ENCODE assay signal across 9 mouse cellular contexts in the genomic region with DNA sequence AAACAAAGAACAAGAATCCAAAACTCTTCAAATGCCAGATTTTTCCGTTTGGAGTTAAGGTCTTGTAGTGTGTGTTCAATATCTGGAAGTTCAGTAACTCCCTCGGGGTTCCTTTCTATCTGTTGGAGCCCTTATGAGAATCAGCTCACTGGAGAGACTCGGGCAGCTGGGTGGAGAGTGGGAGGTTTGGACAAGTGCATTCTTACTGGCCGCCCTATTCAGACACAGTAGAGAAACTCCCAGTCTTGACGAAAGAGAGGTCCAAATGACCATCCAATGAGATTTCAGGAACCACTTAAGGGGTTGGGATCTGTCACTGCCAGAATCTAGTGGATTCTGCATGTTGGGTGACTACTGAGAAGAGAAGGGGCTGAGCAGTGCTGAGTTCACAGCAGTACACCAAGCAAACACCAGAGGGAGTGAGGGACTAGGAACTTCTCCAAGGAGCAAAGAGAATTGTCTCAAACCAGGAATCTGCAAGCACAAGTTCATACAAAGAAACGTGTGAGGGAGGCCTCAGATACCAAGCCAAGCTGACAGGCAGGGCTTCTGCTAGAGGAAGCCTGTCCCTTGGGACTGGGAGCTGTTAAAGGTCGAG.
DNase-seq lines count a peak whose midpoint lies in the region; ATAC-seq and TF ChIP-seq lines count a peak whose summit lies in the region.
"Had no signal": no experiment of that assay in that cellular context is flagged by ENCODE, and none has a peak within 500 bp of the region (broad histone marks: within the 10 kb centered on the region; RNA-seq: fewer than 3 reads in every experiment).

No protein-coding gene starts in this region.

- 48% methylated on average over 7 of the region's 7 CpGs for WGBS in midbrain, embryonic 15.5 days
- 45% methylated on average over 7 of the region's 7 CpGs for WGBS in thymus, adult 2 months

- H3K4me2 ChIP-seq in midbrain, embryonic 15.5 days, result no peak overlapping the region
- H3K4me2 ChIP-seq: liver, embryonic 15.5 days had no signal

- no peak overlapping the region for H3K27ac ChIP-seq in midbrain, embryonic 15.5 days
- H3K27ac ChIP-seq in thymus, adult 2 months (ENCODE audit: control insufficient read depth, insufficient read depth, low read length), result no peak overlapping the region
- H3K27ac ChIP-seq: liver, embryonic 15.5 days had no signal

- ATAC-seq in midbrain, embryonic 15.5 days (replicated peaks), result peak; percentile 72
- no peak for ATAC-seq in CD4-positive, CD25-positive, alpha-beta regulatory T cell, adult 4 months

- H3K9me3 ChIP-seq in midbrain, embryonic 15.5 days, result no peaks in the 10 kb centered on the region
- H3K9me3 ChIP-seq: liver, embryonic 15.5 days had no signal

- TF ChIP-seq POLR2A in thymus, adult 2 months (IDR thresholded peaks at IDR 0.05; ENCODE audit: control insufficient read depth, extremely low read depth, insufficient read depth, low read length, poor library complexity), result no peak

- no peak overlapping the region for H3K4me3 ChIP-seq in midbrain, embryonic 15.5 days
- no peak overlapping the region for H3K4me3 ChIP-seq in thymus, adult 2 months (ENCODE audit: control insufficient read depth, insufficient read depth, low read length)
- H3K4me3 ChIP-seq: liver, embryonic 15.5 days had no signal

- H3K27me3 ChIP-seq in midbrain, embryonic 15.5 days (replicated peaks), result no peaks in the 10 kb centered on the region
- H3K27me3 ChIP-seq in thymus, adult 2 months (ENCODE audit: control insufficient read depth, insufficient read depth, low read length), result no peaks in the 10 kb centered on the region
- H3K27me3 ChIP-seq: liver, embryonic 15.5 days had no signal

- no peaks in the 10 kb centered on the region for H3K36me3 ChIP-seq in midbrain, embryonic 15.5 days (replicated peaks)
- no peaks in the 10 kb centered on the region for H3K36me3 ChIP-seq in thymus, adult 2 months (ENCODE audit: control insufficient read depth, insufficient read depth, low read length)
- H3K36me3 ChIP-seq: liver, embryonic 15.5 days had no signal

- H3K4me1 ChIP-seq in midbrain, embryonic 15.5 days, result no peaks in the 10 kb centered on the region
- no peaks in the 10 kb centered on the region for H3K4me1 ChIP-seq in thymus, adult 2 months (replicated peaks; ENCODE audit: control insufficient read depth, insufficient read depth, low read length)
- H3K4me1 ChIP-seq: liver, embryonic 15.5 days had no signal

- TF ChIP-seq CTCF in thymus, adult 2 months (IDR thresholded peaks at IDR 0.05; ENCODE audit: borderline replicate concordance, control insufficient read depth, extremely low read depth, insufficient read depth, low read length, poor library complexity), result no peak

- no peak overlapping the region for H3K9ac ChIP-seq in midbrain, embryonic 15.5 days
- H3K9ac ChIP-seq: liver, embryonic 15.5 days had no signal

- DNase-seq in urinary bladder, postnatal 14 days (ENCODE audit: low spot score), result peak; percentile 13
- no peak for DNase-seq in urinary bladder, adult 2 months (ENCODE audit: low spot score)
- peak; percentile 77 to 79 for DNase-seq in cerebellum, postnatal 10 days
- DNase-seq in frontal cortex, adult 2 months (ENCODE audit: extremely low spot score in 1 of 2, low spot score in 1 of 2), result peak; percentile 35 to 86
- DNase-seq in layer of hippocampus, adult 18-20 months (ENCODE audit: low spot score in 2 of 2), result peak; percentile 50 to 87
- DNase-seq in thymus, adult 2 months, result no peak

Comparison
In these comparisons a context has a peak if more than half of its experiments do, and no peak if none do; other contexts are left out.
1. DNase-seq: peak in urinary bladder, postnatal 14 days (single experiment), cerebellum, postnatal 10 days (2 of 2), frontal cortex, adult 2 months (2 of 2) and layer of hippocampus, adult 18-20 months (2 of 2); none in urinary bladder, adult 2 months (single experiment) and thymus, adult 2 months (single experiment).